Mouse (Mus musculus): ENCODE results near the gene Lrrc63. TPM values are rescaled to one million over a fixed set of nuclear protein-coding genes. Genes with fewer than 3 reads are reported as not detected.

Gene Lrrc63
- 0.15 and 0.21 TPM in 2 replicates for polyA plus RNA-seq (2014; fragmentation: Nextera tagmentation; extraction: Ambion mirVana)

DNA sequence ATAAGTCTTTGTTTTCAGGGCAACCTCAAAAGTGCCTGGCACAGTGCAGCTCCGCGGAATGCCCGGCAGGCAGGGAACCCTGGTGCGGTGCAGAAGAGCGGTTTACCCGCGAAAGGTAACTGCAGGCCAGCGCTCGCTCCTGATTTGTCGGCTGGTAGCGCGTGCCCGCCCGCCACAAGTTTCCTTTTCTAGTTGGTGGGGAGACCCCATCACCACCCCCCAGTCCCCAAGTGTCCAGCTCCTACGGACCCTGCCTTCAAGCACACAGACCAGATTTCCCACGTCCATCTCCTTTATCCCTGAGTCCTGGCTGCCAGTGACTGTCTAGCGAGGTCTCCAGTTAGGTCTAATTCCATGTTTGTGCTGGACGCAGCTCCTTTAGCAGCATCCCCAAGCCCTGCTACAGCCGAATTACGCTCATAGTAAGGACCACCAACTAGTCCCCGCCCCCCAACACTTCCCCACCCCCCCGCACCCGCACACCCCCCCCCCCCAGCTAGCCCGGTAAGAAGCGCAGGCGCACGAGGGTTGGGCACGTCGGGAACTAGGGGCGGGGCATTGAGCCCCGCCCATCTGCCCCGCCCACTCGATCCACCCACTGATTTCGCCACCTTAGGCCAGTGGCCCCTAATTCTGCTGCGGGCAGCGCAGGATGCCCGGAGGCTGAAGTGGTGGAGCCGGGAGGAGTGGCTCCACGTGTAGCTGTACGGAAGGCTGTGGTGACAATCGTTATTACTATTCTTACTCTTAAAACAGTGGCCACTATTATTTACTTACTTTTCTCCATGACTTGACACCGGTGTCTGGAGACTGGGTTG, at the start of gene Lrrc63, which contains the start of gene Lcp1:
TSS of gene Lrrc63 (minus strand) at position 381 of the 818 bp plus-strand sequence.
TSS of gene Lcp1 (plus strand) at position 601 of the 818 bp plus-strand sequence.
- Histone ChIP-seq H3K4me3 (ENCODE audit: low read depth, low read length) (peak within 1 kb of the TSS; percentile 54), H3K4me2 (replicated peaks; ENCODE audit: low read depth, low read length) (peak within 1 kb of the TSS; percentile 79), H3K27ac (ENCODE audit: low read depth, low read length) (peak within 1 kb of the TSS; percentile 65), H3K9ac (ENCODE audit: low read depth, low read length) (peak within 1 kb of the TSS; percentile 62), H3K27me3 (ENCODE audit: control insufficient read depth, insufficient read depth, low read length) (no peaks in the 10 kb centered on the region), H3K36me3 (ENCODE audit: control insufficient read depth, insufficient read depth, low read length) (no peaks in the 10 kb centered on the region), H3K9me3 (ENCODE audit: control insufficient read depth, low read length) (no peaks in the 10 kb centered on the region), H3K4me1 (replicated peaks; ENCODE audit: control insufficient read depth, insufficient read depth, low read length) (no peaks in the 10 kb centered on the region)
- WGBS: under 1% methylated on average over 40 of the region's 42 CpGs
- ATAC-seq (ENCODE audit: low FRiP score) (peak; percentile 92), DNase-seq (ENCODE audit: low spot score) (peak; percentile 91)

DNA sequence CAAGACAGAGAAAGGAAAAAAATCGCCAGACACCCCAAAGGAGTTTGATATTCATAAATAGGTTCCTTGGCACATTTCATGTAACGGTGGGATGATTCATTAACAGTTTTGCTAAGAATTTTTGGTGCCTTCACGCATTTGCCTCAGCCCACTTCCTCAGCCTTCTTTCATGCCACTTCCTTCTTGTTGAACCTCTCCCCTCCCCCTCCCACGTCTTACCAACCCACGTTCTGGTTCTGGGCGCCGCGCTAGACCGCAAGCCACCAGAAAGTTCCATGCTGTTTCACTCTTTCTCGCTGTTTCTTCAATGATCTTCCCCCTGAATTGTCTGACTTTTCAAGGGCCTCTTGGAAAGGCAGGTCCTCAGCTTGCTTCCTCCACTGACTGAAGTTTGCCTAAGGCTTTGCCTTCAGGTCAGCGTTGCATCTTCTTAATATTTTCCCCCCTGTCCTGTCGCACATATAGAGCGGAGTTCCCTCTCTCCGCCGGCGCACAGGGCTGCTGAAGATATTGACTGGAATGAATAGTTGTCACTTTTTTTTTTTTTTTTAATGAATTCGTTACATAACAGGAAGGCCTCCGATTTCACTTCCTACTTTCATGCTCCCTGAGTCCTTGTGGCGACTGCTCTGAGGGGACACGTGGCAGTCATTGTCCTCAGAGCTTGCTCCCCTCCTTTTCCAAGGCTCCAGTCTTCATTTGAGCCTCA, 48.7 kb upstream of the Lrrc63 start:
- Histone ChIP-seq H3K27ac (ENCODE audit: low read depth, low read length) (no peak overlapping the region), H3K4me3 (ENCODE audit: low read depth, low read length) (no peak overlapping the region), H3K9ac (ENCODE audit: low read depth, low read length) (no peak overlapping the region), H3K9me3 (ENCODE audit: control insufficient read depth, low read length) (no peaks in the 10 kb centered on the region), H3K36me3 (ENCODE audit: control insufficient read depth, insufficient read depth, low read length) (no peaks in the 10 kb centered on the region), H3K4me2 (replicated peaks; ENCODE audit: low read depth, low read length) (no peak overlapping the region), H3K4me1 (replicated peaks; ENCODE audit: control insufficient read depth, insufficient read depth, low read length) (no peaks in the 10 kb centered on the region), H3K27me3 (ENCODE audit: control insufficient read depth, insufficient read depth, low read length) (no peaks in the 10 kb centered on the region)
- DNase-seq (ENCODE audit: low spot score) (no peak), ATAC-seq (ENCODE audit: low FRiP score) (no peak)
- 88% methylated on average over 20 of the region's 20 CpGs for WGBS

DNA sequence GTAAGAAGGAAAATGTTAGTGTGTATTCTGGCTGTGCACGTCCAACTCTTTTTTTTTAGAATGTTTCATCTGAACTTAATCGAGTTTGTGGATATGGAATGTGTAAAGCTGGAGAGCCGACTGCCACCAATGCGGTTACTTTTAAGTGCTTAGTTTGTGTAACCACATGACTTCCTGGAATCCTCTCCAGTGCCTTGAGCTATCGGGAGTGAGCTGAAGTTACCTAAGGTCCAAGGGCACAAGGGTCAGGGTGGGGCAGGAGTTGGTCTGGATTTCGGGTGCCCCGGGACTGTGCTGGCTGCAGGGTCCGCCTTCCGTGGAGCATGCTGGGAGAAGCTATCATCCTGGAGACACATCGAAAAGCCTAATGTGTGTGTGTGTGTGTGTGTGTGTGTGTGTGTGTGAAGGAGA, 48.1 kb upstream of the Lrrc63 start:
- ATAC-seq (ENCODE audit: low FRiP score) (no peak), DNase-seq (ENCODE audit: low spot score) (no peak)
- Histone ChIP-seq H3K9me3 (ENCODE audit: control insufficient read depth, low read length) (no peaks in the 10 kb centered on the region), H3K36me3 (ENCODE audit: control insufficient read depth, insufficient read depth, low read length) (no peaks in the 10 kb centered on the region), H3K4me3 (ENCODE audit: low read depth, low read length) (no peak overlapping the region), H3K27ac (ENCODE audit: low read depth, low read length) (no peak overlapping the region), H3K27me3 (ENCODE audit: control insufficient read depth, insufficient read depth, low read length) (no peaks in the 10 kb centered on the region), H3K4me1 (replicated peaks; ENCODE audit: control insufficient read depth, insufficient read depth, low read length) (no peaks in the 10 kb centered on the region), H3K4me2 (replicated peaks; ENCODE audit: low read depth, low read length) (no peak overlapping the region), H3K9ac (ENCODE audit: low read depth, low read length) (no peak overlapping the region)
- 85% methylated on average over 10 of the region's 10 CpGs for WGBS

DNA sequence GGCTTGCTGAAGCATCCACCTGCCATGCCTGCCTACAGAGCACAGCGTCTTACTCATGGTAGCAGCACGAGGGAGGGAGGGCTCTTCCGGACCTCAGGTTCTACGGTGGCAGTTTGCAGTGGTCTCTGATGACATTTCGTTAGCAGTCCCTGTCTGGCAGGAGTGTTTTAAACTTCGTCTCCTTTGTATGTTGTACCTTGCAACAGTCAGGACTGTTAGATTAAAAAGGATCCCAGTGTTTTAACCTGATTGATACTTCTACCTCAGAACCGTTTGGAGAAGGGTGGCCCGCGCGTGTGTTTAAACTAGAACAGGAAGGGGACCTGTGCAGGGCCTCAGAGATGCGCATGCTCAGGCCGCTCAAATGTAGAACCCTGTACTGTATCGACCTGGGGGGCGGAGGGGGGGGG, 47.7 kb upstream of the Lrrc63 start:
- H3K27me3 ChIP-seq (ENCODE audit: control insufficient read depth, insufficient read depth, low read length): no peaks in the 10 kb centered on the region
- no peak overlapping the region for H3K4me2 ChIP-seq (replicated peaks; ENCODE audit: low read depth, low read length)
- H3K27ac ChIP-seq (ENCODE audit: low read depth, low read length): no peak overlapping the region
- DNase-seq (ENCODE audit: low spot score) (no peak), ATAC-seq (ENCODE audit: low FRiP score) (no peak)
- no peaks in the 10 kb centered on the region for H3K4me1 ChIP-seq (replicated peaks; ENCODE audit: control insufficient read depth, insufficient read depth, low read length)
- 83% methylated on average over 14 of the region's 14 CpGs for WGBS
- H3K9ac ChIP-seq (ENCODE audit: low read depth, low read length): no peak overlapping the region
- H3K4me3 ChIP-seq (ENCODE audit: low read depth, low read length): no peak overlapping the region
- H3K36me3 ChIP-seq (ENCODE audit: control insufficient read depth, insufficient read depth, low read length): no peaks in the 10 kb centered on the region
- H3K9me3 ChIP-seq (ENCODE audit: control insufficient read depth, low read length): no peaks in the 10 kb centered on the region

DNA sequence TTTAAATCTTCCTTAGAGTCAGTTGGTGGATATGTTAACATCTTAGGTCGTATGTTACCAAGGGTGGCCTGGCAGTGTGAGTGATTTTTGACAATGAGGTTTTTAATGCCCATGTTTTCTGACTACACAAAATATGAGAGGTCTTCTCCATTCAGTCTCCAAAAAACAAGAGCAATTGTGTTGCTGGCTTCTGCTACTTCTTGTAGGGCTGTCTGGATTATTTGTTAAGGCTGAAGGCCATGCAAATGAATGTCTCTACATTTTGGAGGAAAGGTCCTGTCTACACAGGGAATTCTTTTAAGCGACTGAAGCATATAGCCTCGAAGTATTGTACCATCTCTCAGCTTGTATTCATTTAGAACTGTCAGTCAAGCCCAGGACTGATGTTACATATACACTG, 46.7 kb upstream of the Lrrc63 start:
- no peaks in the 10 kb centered on the region for H3K9me3 ChIP-seq (ENCODE audit: control insufficient read depth, low read length)
- no peak overlapping the region for H3K27ac ChIP-seq (ENCODE audit: low read depth, low read length)
- H3K27me3 ChIP-seq (ENCODE audit: control insufficient read depth, insufficient read depth, low read length): no peaks in the 10 kb centered on the region
- no peak for DNase-seq (ENCODE audit: low spot score)
- 75% methylated on average over 3 of the region's 3 CpGs for WGBS
- ATAC-seq (ENCODE audit: low FRiP score): no peak
- H3K4me3 ChIP-seq (ENCODE audit: low read depth, low read length): no peak overlapping the region
- H3K9ac ChIP-seq (ENCODE audit: low read depth, low read length): no peak overlapping the region
- H3K4me1 ChIP-seq (replicated peaks; ENCODE audit: control insufficient read depth, insufficient read depth, low read length): no peaks in the 10 kb centered on the region
- H3K36me3 ChIP-seq (ENCODE audit: control insufficient read depth, insufficient read depth, low read length): no peaks in the 10 kb centered on the region
- H3K4me2 ChIP-seq (replicated peaks; ENCODE audit: low read depth, low read length): no peak overlapping the region

DNA sequence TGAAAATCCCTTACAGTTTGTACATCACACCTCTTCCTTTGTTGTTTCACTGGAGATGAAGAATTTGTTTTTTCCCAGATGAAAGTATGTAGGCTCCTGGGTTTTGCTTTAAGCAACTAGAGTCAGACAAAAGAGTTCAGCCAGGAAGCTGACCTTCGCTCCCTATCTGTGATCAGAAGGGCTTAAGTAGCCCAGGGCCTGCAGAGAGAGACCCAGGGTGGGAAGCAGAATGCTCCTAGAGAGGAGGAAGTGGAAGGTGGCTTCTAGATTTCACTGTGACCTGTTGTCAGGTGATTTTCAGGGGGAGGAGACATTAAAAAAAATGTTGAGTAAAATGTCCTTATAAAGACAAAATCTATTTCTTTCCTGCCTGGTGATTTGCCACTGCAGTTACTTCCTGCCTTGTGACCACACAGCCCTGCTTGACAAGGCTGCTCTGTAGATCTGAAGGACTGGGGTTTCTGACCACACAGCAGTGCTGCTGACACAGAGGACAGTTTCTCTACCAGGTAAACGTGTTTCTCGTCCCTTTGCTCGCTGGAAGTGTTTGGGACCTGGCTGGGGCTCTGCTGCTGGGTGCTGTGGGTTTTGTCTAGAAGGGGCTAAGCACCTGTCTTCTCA, 45.9 kb upstream of the Lrrc63 start:
- H3K4me3 ChIP-seq (ENCODE audit: low read depth, low read length): no peak overlapping the region
- 75% methylated on average over 4 of the region's 4 CpGs for WGBS

DNA sequence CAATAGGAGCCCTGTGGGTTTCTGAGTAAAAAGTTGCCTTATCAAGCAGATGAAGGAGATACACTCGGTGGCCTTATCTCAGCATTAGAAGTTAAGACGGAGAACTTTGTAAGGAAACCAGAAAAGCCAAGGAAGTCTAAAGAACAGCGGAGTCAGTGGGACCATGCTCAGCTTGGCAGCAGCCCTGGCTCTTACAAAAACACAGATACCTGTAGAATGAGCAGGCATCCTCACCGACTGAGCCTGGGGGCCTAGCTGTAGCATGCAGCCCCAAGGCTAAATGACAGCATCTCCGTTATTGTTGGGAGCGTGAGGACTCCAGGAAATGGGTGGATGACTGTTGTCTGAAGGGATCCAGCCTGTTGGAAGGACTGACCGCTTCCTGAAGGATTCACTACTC, 45.1 kb upstream of the Lrrc63 start:
- Histone ChIP-seq H3K27ac (ENCODE audit: low read depth, low read length) (no peak overlapping the region), H3K4me3 (ENCODE audit: low read depth, low read length) (no peak overlapping the region), H3K4me2 (replicated peaks; ENCODE audit: low read depth, low read length) (no peak overlapping the region), H3K4me1 (replicated peaks; ENCODE audit: control insufficient read depth, insufficient read depth, low read length) (no peaks in the 10 kb centered on the region), H3K27me3 (ENCODE audit: control insufficient read depth, insufficient read depth, low read length) (no peaks in the 10 kb centered on the region), H3K36me3 (ENCODE audit: control insufficient read depth, insufficient read depth, low read length) (no peaks in the 10 kb centered on the region), H3K9me3 (ENCODE audit: control insufficient read depth, low read length) (no peaks in the 10 kb centered on the region), H3K9ac (ENCODE audit: low read depth, low read length) (no peak overlapping the region)
- no peak for ATAC-seq (ENCODE audit: low FRiP score)
- 87% methylated on average over 7 of the region's 7 CpGs for WGBS
- DNase-seq (ENCODE audit: low spot score): no peak

More for the DNA sequence above, 45.9 kb upstream of the Lrrc63 start:
- no peak for ATAC-seq (ENCODE audit: low FRiP score)
- H3K4me2 ChIP-seq (replicated peaks; ENCODE audit: low read depth, low read length): no peak overlapping the region
- H3K9ac ChIP-seq (ENCODE audit: low read depth, low read length): no peak overlapping the region
- no peak overlapping the region for H3K27ac ChIP-seq (ENCODE audit: low read depth, low read length)
- no peaks in the 10 kb centered on the region for H3K27me3 ChIP-seq (ENCODE audit: control insufficient read depth, insufficient read depth, low read length)
- H3K9me3 ChIP-seq (ENCODE audit: control insufficient read depth, low read length): no peaks in the 10 kb centered on the region
- no peak for DNase-seq (ENCODE audit: low spot score)
- no peaks in the 10 kb centered on the region for H3K4me1 ChIP-seq (replicated peaks; ENCODE audit: control insufficient read depth, insufficient read depth, low read length)
- H3K36me3 ChIP-seq (ENCODE audit: control insufficient read depth, insufficient read depth, low read length): no peaks in the 10 kb centered on the region

DNA sequence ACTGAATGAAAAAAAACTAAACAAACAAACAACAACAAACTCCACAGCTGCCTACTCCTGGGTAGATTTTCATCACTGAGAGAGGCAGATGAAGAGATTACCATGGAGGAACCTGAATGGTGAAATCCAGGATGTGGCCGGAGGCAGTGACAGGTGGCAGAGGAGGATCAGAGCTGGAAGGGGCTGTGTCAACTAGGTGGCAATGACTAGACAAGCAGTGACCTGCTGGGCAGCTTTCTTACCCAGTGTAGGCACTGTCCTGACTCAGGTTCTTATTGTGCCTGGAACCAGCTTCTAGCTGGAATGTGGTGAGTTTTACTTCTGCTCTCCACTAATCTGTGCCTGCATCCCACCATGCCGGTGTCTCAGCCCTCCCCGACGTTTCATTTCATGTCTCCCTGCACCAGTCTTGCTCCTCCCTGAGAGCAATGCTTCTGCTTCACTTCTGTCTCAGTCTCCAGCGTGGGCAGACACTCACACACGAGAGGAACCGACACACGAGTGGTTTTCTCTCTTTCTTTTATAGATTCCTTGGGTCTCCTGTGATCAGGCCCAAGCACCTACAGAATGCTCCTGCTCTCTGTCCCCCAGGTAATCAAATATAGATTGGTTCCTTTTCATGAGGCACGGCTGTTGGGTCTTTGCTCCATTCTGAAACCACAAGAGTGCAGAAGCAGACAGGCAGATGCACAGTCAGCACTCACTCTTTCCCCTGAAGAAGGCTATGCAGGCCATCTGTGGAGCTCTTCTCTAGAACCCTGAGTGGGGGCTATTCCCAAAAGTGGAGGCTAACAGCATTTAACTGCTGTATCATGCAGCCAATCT, 44.3 kb upstream of the Lrrc63 start:
- Histone ChIP-seq H3K9ac (ENCODE audit: low read depth, low read length) (no peak overlapping the region), H3K9me3 (ENCODE audit: control insufficient read depth, low read length) (no peaks in the 10 kb centered on the region), H3K27me3 (ENCODE audit: control insufficient read depth, insufficient read depth, low read length) (no peaks in the 10 kb centered on the region), H3K36me3 (ENCODE audit: control insufficient read depth, insufficient read depth, low read length) (no peaks in the 10 kb centered on the region), H3K4me1 (replicated peaks; ENCODE audit: control insufficient read depth, insufficient read depth, low read length) (no peaks in the 10 kb centered on the region), H3K27ac (ENCODE audit: low read depth, low read length) (no peak overlapping the region), H3K4me3 (ENCODE audit: low read depth, low read length) (no peak overlapping the region), H3K4me2 (replicated peaks; ENCODE audit: low read depth, low read length) (no peak overlapping the region)
- ATAC-seq (ENCODE audit: low FRiP score) (no peak), DNase-seq (ENCODE audit: low spot score) (no peak)
- 91% methylated on average over 9 of the region's 9 CpGs for WGBS
